Mouse (Mus musculus): ENCODE measurements around the gene Lrba.

Lrba gene

GRCm38 (mm10) chr3:86224564-86225421, at the start of gene Lrba:
Gene Lrba (plus strand): TSS chr3:86224680.
- peak; percentile 85 for DNase-seq

- DNase-seq: no peak
Measured at GRCm38 (mm10) chr3:86179714-86180113, 44.8 kb upstream of the Lrba start.

GRCm38 (mm10) chr3:86181107-86181506, 43.4 kb upstream of the Lrba start:
- no peak for DNase-seq

GRCm38 (mm10) chr3:86184546-86184945, 39.9 kb upstream of the Lrba start:
- no peak for DNase-seq

- no peak for DNase-seq
Measured at GRCm38 (mm10) chr3:86187736-86188389, 36.6 kb upstream of the Lrba start.

GRCm38 (mm10) chr3:86195981-86196380, 28.5 kb upstream of the Lrba start:
- no peak for DNase-seq

GRCm38 (mm10) chr3:86196471-86196870, 28.0 kb upstream of the Lrba start:
- DNase-seq: no peak

- DNase-seq: no peak
Measured at GRCm38 (mm10) chr3:86201645-86202175, 22.8 kb upstream of the Lrba start.

- DNase-seq: no peak
Measured at GRCm38 (mm10) chr3:86202449-86202848, 22.0 kb upstream of the Lrba start.

- DNase-seq: no peak
Measured at GRCm38 (mm10) chr3:86204608-86205358, 19.7 kb upstream of the Lrba start.

GRCm38 (mm10) chr3:86206556-86206955, 17.9 kb upstream of the Lrba start:
- DNase-seq: no peak

GRCm38 (mm10) chr3:86210267-86210939, 14.1 kb upstream of the Lrba start:
- DNase-seq: no peak

GRCm38 (mm10) chr3:86210959-86211358, 13.5 kb upstream of the Lrba start:
- DNase-seq: no peak

- no peak for DNase-seq
Measured at GRCm38 (mm10) chr3:86214248-86214647, 10.2 kb upstream of the Lrba start.

- peak; percentile 92 for DNase-seq
Measured at GRCm38 (mm10) chr3:86223634-86224313, 706 bp upstream of the Lrba start.

GRCm38 (mm10) chr3:86224314-86224563, 241 bp upstream of the Lrba start:
- no peak for DNase-seq

- no peak for DNase-seq
Measured at GRCm38 (mm10) chr3:86231532-86232086, 7.1 kb downstream of the Lrba start.

GRCm38 (mm10) chr3:86247193-86247592, 22.7 kb downstream of the Lrba start:
- no peak for DNase-seq

GRCm38 (mm10) chr3:86251212-86251611, 26.7 kb downstream of the Lrba start:
- DNase-seq: no peak

GRCm38 (mm10) chr3:86252588-86252987, 28.1 kb downstream of the Lrba start:
- DNase-seq: no peak

- DNase-seq: peak; percentile 52
Measured at GRCm38 (mm10) chr3:86253071-86253470, 28.6 kb downstream of the Lrba start.

- no peak for DNase-seq
Measured at GRCm38 (mm10) chr3:86253791-86254190, 29.3 kb downstream of the Lrba start.

Measured in cerebellum, adult 9-10 months (tissue).